Mouse (Mus musculus): Measurements from ENCODE around the gene Pygb. TPM values are rescaled to one million over a fixed set of nuclear protein-coding genes. Genes with fewer than 3 reads are reported as not detected.

Pygb gene
- polyA plus RNA-seq, 1 experiment from 2014 or later = 61.1 TPM

- no peak for DNase-seq (ENCODE audit: low spot score)
- Histone ChIP-seq H3K27me3 (ENCODE audit: low read depth, poor library complexity, severe bottlenecking) (no peaks in the 10 kb centered on the region), H3K27ac (no peak overlapping the region), H3K4me3 (no peak overlapping the region), H3K9me3 (replicated peaks) (no peaks in the 10 kb centered on the region), H3K36me3 (peaks cover 93% of the 10 kb centered on the region), H3K4me1 (no peaks in the 10 kb centered on the region)
- WGBS = 92% methylated on average over 6 of the region's 6 CpGs
These were observed 21.8 kb downstream of the Pygb start for GRCm38 (mm10) chr2:150808381-150808780.

- Histone ChIP-seq H3K9me3 (replicated peaks) (no peaks in the 10 kb centered on the region), H3K36me3 (peaks cover 93% of the 10 kb centered on the region), H3K4me3 (no peak overlapping the region), H3K27me3 (ENCODE audit: low read depth, poor library complexity, severe bottlenecking) (no peaks in the 10 kb centered on the region), H3K4me1 (no peaks in the 10 kb centered on the region), H3K27ac (no peak overlapping the region)
- 91% methylated on average over 6 of the region's 6 CpGs for WGBS
- no peak for DNase-seq (ENCODE audit: low spot score)
These were observed 22.3 kb downstream of the Pygb start for GRCm38 (mm10) chr2:150808812-150809211.

DNA sequence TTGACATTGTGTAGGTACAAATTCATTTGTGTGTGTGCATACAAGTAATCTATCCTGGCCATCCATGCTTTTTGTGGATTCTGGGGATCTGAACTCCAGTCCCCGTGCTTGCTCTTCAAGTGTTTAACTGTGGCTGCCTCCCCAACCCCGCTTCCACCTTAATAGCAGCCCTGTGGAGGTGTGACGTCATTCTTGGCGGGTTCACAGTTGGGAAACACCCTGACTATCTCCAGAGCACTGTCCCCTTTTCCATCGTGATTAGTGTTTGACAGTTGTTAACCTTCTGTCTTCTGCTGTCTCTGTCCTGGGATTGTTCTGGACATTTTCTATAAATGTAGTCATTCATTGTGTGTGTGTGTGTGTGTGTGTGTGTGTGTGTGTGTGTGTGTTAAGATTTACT lies 24.1 kb downstream of the Pygb start:
- WGBS = 87% methylated on average over 5 of the region's 5 CpGs
- no peaks in the 10 kb centered on the region for H3K9me3 ChIP-seq (replicated peaks)
- H3K27me3 ChIP-seq (ENCODE audit: low read depth, poor library complexity, severe bottlenecking) = no peaks in the 10 kb centered on the region
- no peak for DNase-seq (ENCODE audit: low spot score)
- H3K4me3 ChIP-seq = no peak overlapping the region
- H3K36me3 ChIP-seq = peaks cover 95% of the 10 kb centered on the region
- no peaks in the 10 kb centered on the region for H3K4me1 ChIP-seq
- no peak overlapping the region for H3K27ac ChIP-seq

DNA sequence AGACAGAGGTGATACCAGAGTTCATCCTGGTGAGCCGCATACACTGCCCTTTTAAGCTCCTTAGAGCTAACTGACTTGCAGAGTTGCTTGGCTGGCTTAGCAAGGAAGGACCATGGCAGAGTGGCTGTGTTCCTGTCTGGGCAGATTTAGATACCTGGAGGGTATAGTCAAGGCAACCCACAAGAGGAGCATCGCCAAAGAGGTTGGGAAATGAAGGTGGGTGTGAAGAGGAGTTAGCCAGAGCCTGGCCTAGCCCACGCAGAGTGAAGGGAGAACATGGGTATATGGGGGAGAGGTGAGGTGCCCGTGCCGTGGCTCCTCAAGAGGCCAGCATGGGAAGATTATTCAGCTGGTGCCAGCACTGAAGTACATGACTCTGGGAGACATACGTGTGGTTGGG lies 26.3 kb downstream of the Pygb start:
- H3K36me3 ChIP-seq = peaks cover 99% of the 10 kb centered on the region
- 93% methylated on average over 6 of the region's 6 CpGs for WGBS
- H3K27me3 ChIP-seq (ENCODE audit: low read depth, poor library complexity, severe bottlenecking) = no peaks in the 10 kb centered on the region
- H3K27ac ChIP-seq = no peak overlapping the region
- H3K9me3 ChIP-seq (replicated peaks) = no peaks in the 10 kb centered on the region
- DNase-seq (ENCODE audit: low spot score) = no peak
- H3K4me1 ChIP-seq = no peaks in the 10 kb centered on the region
- H3K4me3 ChIP-seq = no peak overlapping the region

GRCm38 (mm10) chr2:150816676-150817402 lies 30.3 kb downstream of the Pygb start:
- 95% methylated on average over 18 of the region's 18 CpGs for WGBS
- no peak for DNase-seq (ENCODE audit: low spot score)

DNA sequence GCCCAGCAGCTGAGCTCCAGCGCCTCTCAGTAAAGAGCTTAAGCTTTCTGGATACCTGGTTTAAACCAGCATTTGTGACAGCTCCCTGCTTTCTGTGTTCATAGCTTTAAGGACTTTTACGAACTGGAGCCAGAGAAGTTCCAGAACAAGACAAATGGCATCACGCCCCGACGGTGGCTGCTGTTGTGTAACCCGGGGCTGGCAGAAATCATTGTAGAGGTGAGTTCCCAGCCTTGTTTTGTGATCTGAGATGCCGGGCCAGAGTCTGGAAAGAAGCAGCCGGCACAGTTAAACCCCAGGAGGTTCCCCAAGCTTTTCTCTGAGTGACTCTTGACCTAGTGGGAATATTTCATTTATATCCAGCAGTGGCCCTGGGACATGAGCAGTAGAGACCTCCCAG lies 32.2 kb downstream of the Pygb start:
- Histone ChIP-seq H3K27ac (no peak overlapping the region), H3K9me3 (replicated peaks) (no peaks in the 10 kb centered on the region), H3K27me3 (ENCODE audit: low read depth, poor library complexity, severe bottlenecking) (no peaks in the 10 kb centered on the region), H3K4me3 (no peak overlapping the region), H3K4me1 (no peaks in the 10 kb centered on the region), H3K36me3 (peaks cover 92% of the 10 kb centered on the region)
- 84% methylated on average over 8 of the region's 8 CpGs for WGBS
- DNase-seq (ENCODE audit: low spot score) = no peak

More at GRCm38 (mm10) chr2:150816676-150817402, 30.3 kb downstream of the Pygb start:
- peaks cover 95% of the 10 kb centered on the region for H3K36me3 ChIP-seq
- no peaks in the 10 kb centered on the region for H3K27me3 ChIP-seq (ENCODE audit: low read depth, poor library complexity, severe bottlenecking)
- H3K4me3 ChIP-seq = no peak overlapping the region
- H3K4me1 ChIP-seq = no peaks in the 10 kb centered on the region
- no peak overlapping the region for H3K27ac ChIP-seq
- no peaks in the 10 kb centered on the region for H3K9me3 ChIP-seq (replicated peaks)

DNA sequence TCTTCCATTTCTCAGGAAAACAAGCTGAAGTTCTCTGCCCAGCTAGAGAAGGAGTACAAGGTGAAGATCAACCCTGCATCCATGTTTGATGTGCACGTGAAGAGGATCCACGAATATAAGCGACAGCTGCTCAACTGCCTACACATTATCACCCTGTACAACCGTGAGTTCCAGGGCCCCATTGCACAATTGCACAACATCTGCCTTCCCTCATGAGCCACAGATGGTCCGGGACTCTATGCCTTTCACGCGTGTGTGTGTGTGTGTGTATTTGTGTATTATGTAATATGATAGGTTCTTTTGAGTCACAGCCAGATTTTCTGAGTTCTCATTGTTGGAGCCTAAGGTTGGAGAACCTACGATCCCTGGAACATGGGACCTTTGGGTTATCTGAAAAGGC lies 34.2 kb downstream of the Pygb start:
- H3K9me3 ChIP-seq (replicated peaks) = no peaks in the 10 kb centered on the region
- H3K27ac ChIP-seq = no peak overlapping the region
- no peak for DNase-seq (ENCODE audit: low spot score)
- WGBS = 94% methylated on average over 8 of the region's 8 CpGs
- H3K36me3 ChIP-seq = peaks cover 90% of the 10 kb centered on the region
- H3K27me3 ChIP-seq (ENCODE audit: low read depth, poor library complexity, severe bottlenecking) = no peaks in the 10 kb centered on the region
- H3K4me1 ChIP-seq = no peaks in the 10 kb centered on the region
- H3K4me3 ChIP-seq = no peak overlapping the region

DNA sequence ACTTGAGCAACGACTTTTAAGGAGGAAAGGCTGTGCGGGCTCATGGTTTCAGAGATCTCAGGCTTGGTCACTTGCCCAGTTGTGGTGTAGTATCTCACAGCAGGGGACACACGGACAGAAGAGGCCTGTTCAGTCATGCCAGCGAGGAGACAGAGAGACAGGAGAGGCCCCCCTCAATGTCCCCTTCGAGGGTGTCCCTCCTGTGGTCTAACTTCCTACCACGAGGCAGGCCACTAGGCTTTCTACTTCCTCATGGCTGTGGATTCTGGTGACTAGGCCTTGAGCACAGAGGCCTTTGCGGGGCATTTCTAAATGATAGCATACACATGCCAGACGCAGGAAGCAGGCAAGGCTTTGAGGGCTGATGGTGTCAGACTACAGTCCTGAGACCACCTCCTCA lies 36.5 kb downstream of the Pygb start:
- no peaks in the 10 kb centered on the region for H3K9me3 ChIP-seq (replicated peaks)
- DNase-seq (ENCODE audit: low spot score) = no peak
- H3K4me3 ChIP-seq = no peak overlapping the region
- H3K27ac ChIP-seq = no peak overlapping the region
- 89% methylated on average over 8 of the region's 8 CpGs for WGBS
- H3K4me1 ChIP-seq = no peaks in the 10 kb centered on the region
- peaks cover 90% of the 10 kb centered on the region for H3K36me3 ChIP-seq
- H3K27me3 ChIP-seq (ENCODE audit: low read depth, poor library complexity, severe bottlenecking) = no peaks in the 10 kb centered on the region

- Histone ChIP-seq H3K36me3 (peaks cover 93% of the 10 kb centered on the region), H3K4me1 (no peaks in the 10 kb centered on the region), H3K9me3 (replicated peaks) (no peaks in the 10 kb centered on the region), H3K27me3 (ENCODE audit: low read depth, poor library complexity, severe bottlenecking) (no peaks in the 10 kb centered on the region), H3K27ac (no peak overlapping the region), H3K4me3 (no peak overlapping the region)
- no peak for DNase-seq (ENCODE audit: low spot score)
- WGBS = 95% methylated on average over 3 of the region's 3 CpGs
These were observed 39.9 kb downstream of the Pygb start for GRCm38 (mm10) chr2:150826426-150826825.

- Histone ChIP-seq H3K4me1 (no peaks in the 10 kb centered on the region), H3K36me3 (peaks cover 97% of the 10 kb centered on the region), H3K27ac (no peak overlapping the region), H3K4me3 (no peak overlapping the region), H3K9me3 (replicated peaks) (no peaks in the 10 kb centered on the region), H3K27me3 (ENCODE audit: low read depth, poor library complexity, severe bottlenecking) (no peaks in the 10 kb centered on the region)
- no peak for DNase-seq (ENCODE audit: low spot score)
- WGBS = 86% methylated on average over 3 of the region's 3 CpGs
These were observed 41.6 kb downstream of the Pygb start for GRCm38 (mm10) chr2:150828164-150828563.

DNA sequence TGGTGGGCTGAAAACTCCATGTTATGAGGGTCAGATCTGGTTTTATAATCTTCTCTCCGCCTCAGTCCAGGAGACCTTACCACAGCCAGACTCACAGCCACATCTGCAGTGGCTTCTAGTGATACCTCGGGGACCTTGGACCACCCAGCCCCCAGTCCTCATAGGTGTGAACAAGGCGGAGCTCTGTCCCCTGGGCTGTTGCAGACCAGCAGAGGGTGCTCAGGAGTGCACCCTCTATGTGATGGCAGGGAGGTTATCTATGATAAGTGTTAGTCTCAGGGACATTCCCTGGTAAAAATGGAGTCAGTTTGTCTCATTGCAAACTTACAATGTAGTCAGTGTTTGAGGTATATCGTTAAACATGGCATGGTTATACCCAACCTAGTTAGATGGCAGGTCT lies 42.1 kb downstream of the Pygb start:
- Histone ChIP-seq H3K4me1 (no peaks in the 10 kb centered on the region), H3K27me3 (ENCODE audit: low read depth, poor library complexity, severe bottlenecking) (no peaks in the 10 kb centered on the region), H3K9me3 (replicated peaks) (no peaks in the 10 kb centered on the region), H3K27ac (no peak overlapping the region), H3K36me3 (peaks cover 97% of the 10 kb centered on the region), H3K4me3 (no peak overlapping the region)
- WGBS = 76% methylated on average over 4 of the region's 4 CpGs
- DNase-seq (ENCODE audit: low spot score) = no peak

- DNase-seq (ENCODE audit: low spot score) = no peak
- Histone ChIP-seq H3K9me3 (replicated peaks) (no peaks in the 10 kb centered on the region), H3K36me3 (peaks cover 98% of the 10 kb centered on the region), H3K27ac (no peak overlapping the region), H3K4me3 (no peak overlapping the region), H3K4me1 (no peaks in the 10 kb centered on the region), H3K27me3 (ENCODE audit: low read depth, poor library complexity, severe bottlenecking) (no peaks in the 10 kb centered on the region)
- 92% methylated on average over 2 of the region's 2 CpGs for WGBS
These were observed 43.5 kb downstream of the Pygb start for GRCm38 (mm10) chr2:150830011-150830410.

DNA sequence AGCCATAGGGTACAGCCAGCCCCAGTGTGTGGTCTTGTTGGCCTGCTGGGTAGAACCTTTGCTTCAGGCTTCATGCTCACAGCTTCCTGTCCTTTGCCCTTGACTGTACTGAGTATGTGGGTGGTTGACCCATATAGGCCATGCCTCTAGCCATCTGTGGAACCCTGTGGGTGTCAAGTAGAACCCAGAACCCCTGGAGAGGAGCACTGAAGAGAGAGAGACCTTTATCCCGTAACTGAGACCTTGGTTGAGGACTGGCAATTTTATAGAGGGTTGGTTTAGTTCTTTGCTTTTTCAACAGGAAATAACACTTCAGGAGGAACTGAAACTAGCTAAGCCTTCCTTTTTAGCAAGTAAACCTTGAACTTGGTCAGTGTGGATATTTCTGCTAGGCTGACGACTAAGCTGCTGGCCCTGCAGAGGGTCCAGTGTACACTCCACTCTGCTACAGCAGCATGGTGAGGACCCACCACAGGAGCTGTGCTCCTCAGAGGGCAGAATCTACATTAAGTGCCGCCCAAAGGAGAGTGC lies 44.4 kb downstream of the Pygb start:
- DNase-seq (ENCODE audit: low spot score) = no peak
- H3K27me3 ChIP-seq (ENCODE audit: low read depth, poor library complexity, severe bottlenecking) = no peaks in the 10 kb centered on the region
- H3K27ac ChIP-seq = no peak overlapping the region
- no peak overlapping the region for H3K4me3 ChIP-seq
- H3K9me3 ChIP-seq (replicated peaks) = no peaks in the 10 kb centered on the region
- H3K4me1 ChIP-seq = no peaks in the 10 kb centered on the region
- peaks cover 97% of the 10 kb centered on the region for H3K36me3 ChIP-seq
- 85% methylated on average over 3 of the region's 3 CpGs for WGBS

GRCm38 (mm10) chr2:150832029-150832428 lies 45.5 kb downstream of the Pygb start:
- WGBS = 98% methylated on average over 7 of the region's 7 CpGs
- H3K4me1 ChIP-seq = no peaks in the 10 kb centered on the region
- no peak for DNase-seq (ENCODE audit: low spot score)
- H3K27ac ChIP-seq = no peak overlapping the region
- H3K36me3 ChIP-seq = peaks cover 95% of the 10 kb centered on the region
- H3K27me3 ChIP-seq (ENCODE audit: low read depth, poor library complexity, severe bottlenecking) = no peaks in the 10 kb centered on the region
- H3K4me3 ChIP-seq = no peak overlapping the region
- H3K9me3 ChIP-seq (replicated peaks) = no peaks in the 10 kb centered on the region
